Mouse (Mus musculus) ovary, postnatal 14 days (tissue): Measurements from ENCODE around the gene Cfd.

ENCODE experiments used
- DNase-seq: peaks from one replicate; pipeline ENCODE4 v3.0.0; 2022; ENCODE audit warnings: low spot score

The Cfd gene

GRCm38 (mm10) chr10:79933145-79933679 is 42.6 kb downstream of the Cfd start:
- DNase-seq: no peak

GRCm38 (mm10) chr10:79933861-79934260 is 43.2 kb downstream of the Cfd start:
- DNase-seq: no peak

- peak; percentile 72 for DNase-seq
These were observed 43.6 kb downstream of the Cfd start for GRCm38 (mm10) chr10:79934272-79934721.

- no peak for DNase-seq
These were observed 44.3 kb downstream of the Cfd start for GRCm38 (mm10) chr10:79934794-79935569.

GRCm38 (mm10) chr10:79936284-79936910 is 45.7 kb downstream of the Cfd start:
- no peak for DNase-seq

GRCm38 (mm10) chr10:79936911-79937441 is 46.3 kb downstream of the Cfd start:
- DNase-seq: peak; percentile 50

- DNase-seq: no peak
These were observed 47.3 kb downstream of the Cfd start for GRCm38 (mm10) chr10:79937775-79938526.

GRCm38 (mm10) chr10:79940749-79941148 is 50.1 kb downstream of the Cfd start:
- no peak for DNase-seq
